Mouse (Mus musculus) activated CD4-positive, CD25-positive, alpha-beta regulatory T cell, adult 4 months (primary cell): ENCODE data around the gene Olfr64. TPM values are rescaled to one million over a fixed set of nuclear protein-coding genes. Genes with fewer than 3 reads are reported as not detected.

Source experiments
- polyA plus RNA-seq, 2 experiments: library from polyadenylated mRNA; unstranded; fragments of 100-300 nt; shearing (Covaris generic); gene quantifications; one replicate each; pipeline ENCODE4 v1.2.1; 2017

The Olfr64 gene
- polyA plus RNA-seq, 2 experiments from 2014 or later = not detected

Other genes starting within 250 kb of the Olfr64 start
- gene Olfr623, start 230.8 kb downstream of the Olfr64 start, polyA plus RNA-seq = not detected
- gene Olfr624, start 223.3 kb downstream of the Olfr64 start, polyA plus RNA-seq = not detected
- not detected for gene Olfr625-ps1, start 211.8 kb downstream of the Olfr64 start, polyA plus RNA-seq
- not detected for gene Olfr243, start 179.8 kb downstream of the Olfr64 start, polyA plus RNA-seq
- not detected for gene Olfr628, start 164.1 kb downstream of the Olfr64 start, polyA plus RNA-seq
- gene Olfr629, start 149.5 kb downstream of the Olfr64 start, polyA plus RNA-seq = not detected
- not detected for gene Olfr630, start 137.2 kb downstream of the Olfr64 start, polyA plus RNA-seq
- gene Olfr69, start 122.9 kb downstream of the Olfr64 start, polyA plus RNA-seq = not detected
- gene Olfr68, start 114.8 kb downstream of the Olfr64 start, polyA plus RNA-seq = not detected
- not detected for gene Olfr67, start 102.7 kb downstream of the Olfr64 start, polyA plus RNA-seq
- 100 to 1,000 TPM in 1 of 2 experiments, 1 to 10 TPM in 1; 1.3 to 103 TPM for gene Hbb-bt, start 80.5 kb downstream of the Olfr64 start, polyA plus RNA-seq
- gene Hbb-bs, start 66.4 kb downstream of the Olfr64 start, polyA plus RNA-seq = 100 to 1,000 TPM in 1 of 2 experiments, 1 to 10 TPM in 1; 8.3 to 367 TPM
- not detected for gene Hbb-bh2, start 54.0 kb downstream of the Olfr64 start, polyA plus RNA-seq
- gene Hbb-bh1, start 51.3 kb downstream of the Olfr64 start, polyA plus RNA-seq = not detected
- not detected for gene Hbb-y, start 41.3 kb downstream of the Olfr64 start, polyA plus RNA-seq
- gene Olfr66, start 8.2 kb downstream of the Olfr64 start, polyA plus RNA-seq = under 1 TPM in 1 of 2 experiments, not detected in 1; 0.19 TPM
- gene Olfr65, start 9.0 kb upstream of the Olfr64 start, polyA plus RNA-seq = not detected
- gene Olfr631, start 34.3 kb upstream of the Olfr64 start, polyA plus RNA-seq = not detected
- not detected for gene Olfr632, start 39.9 kb upstream of the Olfr64 start, polyA plus RNA-seq
- not detected for gene Olfr633, start 50.0 kb upstream of the Olfr64 start, polyA plus RNA-seq
- under 1 TPM in 1 of 2 experiments, not detected in 1; 0.08 TPM for gene Olfr635, start 76.7 kb upstream of the Olfr64 start, polyA plus RNA-seq
- gene Olfr638, start 104.3 kb upstream of the Olfr64 start, polyA plus RNA-seq = not detected
- not detected for gene Olfr639, start 122.8 kb upstream of the Olfr64 start, polyA plus RNA-seq
- gene Olfr640, start 131.1 kb upstream of the Olfr64 start, polyA plus RNA-seq = not detected
- not detected for gene Olfr641, start 141.0 kb upstream of the Olfr64 start, polyA plus RNA-seq
- gene Olfr642, start 158.2 kb upstream of the Olfr64 start, polyA plus RNA-seq = under 1 TPM in 1 of 2 experiments, not detected in 1; 0.07 TPM
- gene 4930516K23Rik, start 167.0 kb upstream of the Olfr64 start, polyA plus RNA-seq = not detected
- gene Olfr644, start 177.4 kb upstream of the Olfr64 start, polyA plus RNA-seq = not detected
- not detected for gene Olfr645, start 191.0 kb upstream of the Olfr64 start, polyA plus RNA-seq
- not detected for gene Olfr646, start 210.4 kb upstream of the Olfr64 start, polyA plus RNA-seq
- not detected for gene Ubqln5, start 235.3 kb upstream of the Olfr64 start, polyA plus RNA-seq
- not detected for gene Olfr643, start 242.9 kb upstream of the Olfr64 start, polyA plus RNA-seq
- not detected for gene Ubqln3, start 248.8 kb upstream of the Olfr64 start, polyA plus RNA-seq